In genomic region chr12:40341443-40341842, GRCm38 (mm10) we compare ENCODE assay signal across 15 mouse cellular contexts.
DNase-seq lines count a peak whose midpoint lies in the region; ATAC-seq and TF ChIP-seq lines count a peak whose summit lies in the region.
"Had no signal": no experiment of that assay in that cellular context is flagged by ENCODE, and none has a peak within 500 bp of the region (broad histone marks: within the 10 kb centered on the region; RNA-seq: fewer than 3 reads in every experiment).

No protein-coding gene starts in this region.

- H3K27ac ChIP-seq in heart, embryonic 11.5 days (ENCODE audit: low read depth, low read length): 0 out of 2 replicates have a peak overlapping the region, but pooled peaks have one; percentile 4
- no peak overlapping the region for H3K27ac ChIP-seq in kidney, adult 2 months (ENCODE audit: insufficient read depth, low read depth, low read length)
- H3K27ac ChIP-seq in kidney, embryonic 15.5 days: no peak overlapping the region
- no peak overlapping the region for H3K27ac ChIP-seq in liver, embryonic 12.5 days
- H3K27ac ChIP-seq: macrophage; midbrain, embryonic 13.5 days had no signal

- no peaks in the 10 kb centered on the region for H3K27me3 ChIP-seq in heart, embryonic 11.5 days (ENCODE audit: control insufficient read depth, insufficient read depth, low read length)
- H3K27me3 ChIP-seq in kidney, adult 2 months (replicated peaks; ENCODE audit: control insufficient read depth, insufficient read depth, low read length): no peaks in the 10 kb centered on the region
- no peaks in the 10 kb centered on the region for H3K27me3 ChIP-seq in kidney, embryonic 15.5 days
- H3K27me3 ChIP-seq in liver, embryonic 12.5 days (replicated peaks): no peaks in the 10 kb centered on the region
- H3K27me3 ChIP-seq: midbrain, embryonic 13.5 days had no signal

- H3K9ac ChIP-seq in heart, embryonic 11.5 days (ENCODE audit: low read depth, low read length): no peak overlapping the region
- H3K9ac ChIP-seq in kidney, embryonic 15.5 days: no peak overlapping the region
- H3K9ac ChIP-seq in liver, embryonic 12.5 days: no peak overlapping the region
- H3K9ac ChIP-seq: midbrain, embryonic 13.5 days had no signal

- whole genome bisulfite sequencing in heart, embryonic 11.5 days (ENCODE audit: insufficient replicate concordance): 35% methylated on average over 5 of the region's 5 CpGs
- WGBS in kidney, adult 2 months: 28% methylated on average over 5 of the region's 5 CpGs
- 57% methylated on average over 5 of the region's 5 CpGs for WGBS in kidney, embryonic 15.5 days
- WGBS in liver, embryonic 12.5 days (ENCODE audit: insufficient replicate concordance): 55% methylated on average over 5 of the region's 5 CpGs

- no peak for TF ChIP-seq CTCF in kidney, adult 2 months (conservative IDR thresholded peaks at IDR 0.05; ENCODE audit: insufficient read depth, insufficient read length, low read depth, low read length)

- DNase-seq in heart, postnatal 4 days: no peak
- peak; percentile 75 for DNase-seq in kidney, adult 2 months
- DNase-seq in kidney, adult 8-10 months: peak; percentile 39 to 47
- DNase-seq in retina, postnatal 1 day: peak; percentile 45
- DNase-seq: adrenal gland, postnatal 10 days; B cell, adult 2 months; cerebellum, adult 2 months; thymus, postnatal 25 days had no signal

- H3K4me2 ChIP-seq in heart, embryonic 11.5 days: no peak overlapping the region
- H3K4me2 ChIP-seq in kidney, embryonic 15.5 days: no peak overlapping the region
- H3K4me2 ChIP-seq in liver, embryonic 12.5 days: no peak overlapping the region
- H3K4me2 ChIP-seq: midbrain, embryonic 13.5 days had no signal

- H3K4me3 ChIP-seq in heart, embryonic 11.5 days (ENCODE audit: low read depth, low read length): no peak overlapping the region
- no peak overlapping the region for H3K4me3 ChIP-seq in kidney, adult 2 months (ENCODE audit: insufficient read depth, low read depth, low read length)
- no peak overlapping the region for H3K4me3 ChIP-seq in kidney, embryonic 15.5 days (replicated peaks)
- no peak overlapping the region for H3K4me3 ChIP-seq in liver, embryonic 12.5 days
- H3K4me3 ChIP-seq: midbrain, embryonic 13.5 days had no signal

- TF ChIP-seq POLR2A in kidney, adult 2 months (IDR thresholded peaks at IDR 0.05; ENCODE audit: low read depth, low read length): no peak

- peaks cover 23% of the 10 kb centered on the region for H3K4me1 ChIP-seq in heart, embryonic 11.5 days (ENCODE audit: control insufficient read depth, insufficient read depth, low read length)
- H3K4me1 ChIP-seq in kidney, adult 2 months (ENCODE audit: control insufficient read depth, insufficient read depth, low read length): peaks cover 3% of the 10 kb centered on the region; the same call in 1 of the 2 replicates
- H3K4me1 ChIP-seq in kidney, embryonic 15.5 days: 0 out of 2 replicates have a peak, but pooled peaks cover 5% of the 10 kb centered on the region
- no peaks in the 10 kb centered on the region for H3K4me1 ChIP-seq in liver, embryonic 12.5 days
- H3K4me1 ChIP-seq: midbrain, embryonic 13.5 days had no signal

- no peaks in the 10 kb centered on the region for H3K36me3 ChIP-seq in heart, embryonic 11.5 days (ENCODE audit: control insufficient read depth, insufficient read depth, low read length)
- H3K36me3 ChIP-seq in kidney, adult 2 months (ENCODE audit: control insufficient read depth, insufficient read depth, low read length): no peaks in the 10 kb centered on the region
- no peaks in the 10 kb centered on the region for H3K36me3 ChIP-seq in kidney, embryonic 15.5 days
- no peaks in the 10 kb centered on the region for H3K36me3 ChIP-seq in liver, embryonic 12.5 days
- H3K36me3 ChIP-seq: midbrain, embryonic 13.5 days had no signal

- H3K9me3 ChIP-seq in heart, embryonic 11.5 days (replicated peaks; ENCODE audit: control insufficient read depth, low read length): no peaks in the 10 kb centered on the region
- H3K9me3 ChIP-seq in kidney, embryonic 15.5 days (replicated peaks): no peaks in the 10 kb centered on the region
- no peaks in the 10 kb centered on the region for H3K9me3 ChIP-seq in liver, embryonic 12.5 days (replicated peaks)
- H3K9me3 ChIP-seq: midbrain, embryonic 13.5 days had no signal

- ATAC-seq in heart, embryonic 11.5 days (replicated peaks; ENCODE audit: insufficient number of reproducible peaks, low FRiP score, low TSS enrichment): no peak
- no peak for ATAC-seq in kidney, embryonic 15.5 days (replicated peaks; ENCODE audit: low FRiP score)
- no peak for ATAC-seq in liver, embryonic 12.5 days
- ATAC-seq: forebrain, embryonic 14.5 days; hindbrain, embryonic 16.5 days; midbrain, embryonic 13.5 days had no signal
